Mouse (Mus musculus) heart, postnatal 0 days (tissue): ENCODE measurements around the gene Sh3bgrl2.

Experiments
- CTCF ChIP-seq: IDR thresholded peaks from 2 replicates; pipeline ENCODE4 v1.5.1; 2016; ENCODE audit warnings: antibody characterized with exemption, control low read depth, low read depth
- EP300 ChIP-seq: IDR thresholded peaks from 2 replicates; pipeline ENCODE4 v1.6.1; 2016; ENCODE audit warnings: antibody characterized with exemption, low read depth

GRCm38 (mm10) chr9:83571315-83571714 is 23.2 kb downstream of the Sh3bgrl2 start:
- TF ChIP-seq CTCF (no peak), EP300 (no peak)
